Mouse (Mus musculus) WW6 (cell line): ENCODE results near the gene Chrne.
"Not testable (repeated sequence)": the region's sequence is repeated elsewhere in the genome, so short reads cannot be mapped to it uniquely, and the experiment has no call there.

Experiments used
- DNase-seq: peaks from one replicate; pipeline ENCODE4 v3.0.0-alpha.2; 2013; ENCODE audit warnings: low read depth, low spot score

The Chrne gene

DNA sequence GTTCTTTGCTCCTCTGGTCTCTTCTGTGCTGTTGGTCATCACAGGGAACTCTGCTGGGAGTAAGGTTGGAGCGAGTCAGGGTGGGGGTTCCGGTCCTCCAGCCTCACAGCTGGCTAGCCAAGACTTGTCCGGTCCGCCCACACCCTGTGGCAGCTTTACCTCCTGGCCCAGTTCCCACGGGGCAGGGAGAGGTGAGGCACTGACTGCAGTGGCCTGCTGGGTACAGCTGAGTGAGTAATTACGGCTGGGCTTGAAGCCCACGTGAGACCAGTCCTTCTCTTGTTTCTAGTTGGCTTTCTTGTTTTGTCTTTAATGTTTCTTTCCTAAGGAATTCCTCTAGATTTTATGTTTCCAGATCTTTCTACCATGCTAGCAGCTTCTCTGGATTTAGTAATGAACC lies 33.6 kb downstream of the Chrne start:
- DNase-seq, result no peak

DNA sequence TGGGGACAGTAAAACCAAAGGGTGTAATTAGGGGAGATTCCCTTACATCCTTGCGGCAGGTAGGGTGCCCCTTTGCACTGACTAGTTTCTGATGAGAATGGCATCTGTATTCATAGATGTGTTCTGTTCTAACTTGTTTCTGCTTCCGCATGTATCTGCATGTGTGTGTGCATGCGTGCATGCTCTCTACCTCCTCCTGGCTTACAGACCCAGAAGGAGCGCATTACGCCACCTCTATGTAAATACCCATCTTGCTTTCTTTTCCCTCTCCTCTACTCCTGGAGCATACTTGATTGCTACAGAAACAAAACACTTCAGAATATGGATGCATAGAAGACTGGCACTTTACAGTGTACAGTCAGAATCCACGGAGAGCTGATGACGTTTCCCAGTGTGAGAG lies 35.2 kb downstream of the Chrne start:
- no peak for DNase-seq

DNA sequence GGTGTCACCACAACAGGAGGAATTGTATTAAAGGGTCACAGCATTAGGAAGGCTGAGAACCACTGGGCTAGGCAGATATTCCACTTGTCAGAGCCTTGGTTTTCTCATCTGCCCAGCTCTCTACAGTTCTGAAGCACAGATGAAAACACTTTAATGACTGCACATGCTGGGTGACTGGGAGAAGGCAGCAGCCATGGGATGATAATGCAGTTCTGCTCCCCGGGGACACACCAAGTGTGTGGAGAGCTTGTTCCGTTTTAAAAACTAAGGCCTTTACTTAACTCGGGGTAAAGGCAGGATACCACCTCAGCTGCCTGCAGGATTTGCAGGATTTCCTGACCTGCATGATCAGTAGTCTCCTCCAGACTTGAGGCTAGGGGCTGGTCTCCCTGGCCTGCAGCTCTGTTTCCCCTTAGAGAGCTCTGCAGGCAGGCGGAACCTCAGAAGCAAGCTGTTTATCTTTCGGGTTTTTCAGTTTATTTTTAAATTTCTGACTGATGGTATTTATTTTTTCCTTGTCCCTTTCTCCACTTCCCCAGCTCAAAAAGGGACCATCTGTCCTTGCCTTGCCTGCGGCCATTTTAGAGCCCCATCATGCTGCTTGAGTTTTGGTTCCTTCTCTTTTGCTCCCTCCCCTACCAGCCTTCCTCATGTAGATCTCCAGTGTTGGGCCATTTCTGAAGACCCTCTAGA lies 35.8 kb downstream of the Chrne start:
- DNase-seq, result no peak

DNA sequence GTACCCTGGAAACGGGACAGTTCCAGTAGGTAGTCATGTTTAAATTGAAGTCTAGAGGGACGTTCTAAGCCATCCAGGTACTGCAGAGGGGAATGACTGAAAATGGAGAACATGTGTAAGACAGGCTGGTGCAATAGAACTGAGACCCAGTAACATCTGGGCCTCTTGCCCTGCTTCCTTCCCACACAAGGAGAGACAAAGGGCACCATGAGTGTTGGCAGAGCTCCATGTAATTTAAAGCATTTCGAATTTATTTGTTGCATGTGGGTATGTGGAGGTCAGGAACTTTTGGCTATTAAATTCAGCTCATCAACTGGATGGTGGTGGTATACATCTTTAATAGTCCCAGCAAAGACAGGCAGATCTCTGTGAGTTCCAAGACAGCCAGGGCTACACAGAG lies 36.8 kb downstream of the Chrne start:
- DNase-seq, result no peak

DNA sequence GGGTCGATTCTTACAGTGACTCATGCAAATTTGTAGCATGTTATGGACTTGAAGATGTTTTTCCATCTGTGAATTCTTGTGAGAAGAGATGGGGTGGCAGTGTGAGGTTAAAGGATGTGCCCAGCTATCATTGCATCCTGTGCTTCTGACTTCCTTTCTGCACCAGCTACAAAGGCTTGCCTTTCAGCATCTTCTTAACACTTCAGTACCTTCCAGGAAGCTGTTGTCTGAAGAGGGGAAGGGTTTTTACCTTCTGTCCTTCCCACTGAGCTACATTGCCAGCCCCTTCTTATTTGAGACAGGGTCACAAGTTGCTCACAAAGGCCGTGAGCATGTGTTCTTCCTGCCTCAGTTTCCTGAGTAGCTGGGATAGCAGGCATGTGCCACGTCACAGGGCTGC lies 38.1 kb downstream of the Chrne start:
- DNase-seq, result no peak

DNA sequence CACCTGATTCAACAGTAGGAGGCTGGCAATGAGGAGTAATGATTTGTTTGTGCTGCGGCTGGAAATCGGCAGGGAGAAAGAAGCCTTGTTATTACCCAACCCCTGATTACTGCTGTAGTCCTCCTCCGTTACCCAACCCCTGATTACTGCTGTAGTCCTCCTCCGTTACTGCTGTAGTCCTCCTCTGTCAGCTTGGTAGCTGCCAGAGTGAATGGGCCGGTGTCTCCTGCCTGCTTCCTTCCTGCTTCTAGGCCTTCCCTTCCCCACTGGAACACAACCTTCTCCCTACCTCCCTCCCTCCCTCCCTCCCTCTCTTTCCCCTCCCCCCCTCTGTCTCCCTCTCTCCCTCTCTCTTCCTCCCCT lies 38.7 kb downstream of the Chrne start:
- no peak for DNase-seq

DNA sequence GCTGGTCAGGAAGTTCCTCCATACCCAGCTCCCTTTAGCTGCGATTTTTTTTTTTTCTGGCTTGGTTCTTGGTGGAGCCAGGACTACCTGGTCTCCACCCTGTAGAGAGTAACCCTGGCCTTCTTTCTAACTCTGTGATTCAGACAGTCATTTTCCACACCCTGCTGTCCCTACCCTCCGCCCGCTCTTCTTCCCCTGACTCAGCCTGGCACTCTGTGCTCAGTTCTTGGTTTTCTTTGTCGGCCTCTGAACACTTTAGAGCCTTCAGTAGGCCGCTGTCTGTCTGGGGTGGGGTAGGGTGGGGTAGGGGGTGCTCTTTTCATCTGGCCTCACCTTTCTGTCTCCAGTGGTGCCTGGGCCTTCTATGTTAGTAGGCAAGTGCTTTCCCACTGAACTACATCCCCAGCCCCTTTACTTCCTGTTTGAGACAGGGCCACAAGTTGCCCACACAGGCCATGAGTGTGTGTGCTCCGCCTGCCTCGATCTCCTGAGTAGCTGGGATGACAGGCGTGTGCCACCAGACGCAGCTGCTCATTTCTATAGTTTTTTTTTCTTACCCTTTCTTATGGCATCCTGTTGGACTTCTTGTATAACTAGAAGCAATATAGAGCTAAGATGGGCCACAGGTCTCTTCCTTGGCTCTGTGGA lies 39.2 kb downstream of the Chrne start:
- no peak for DNase-seq

DNA sequence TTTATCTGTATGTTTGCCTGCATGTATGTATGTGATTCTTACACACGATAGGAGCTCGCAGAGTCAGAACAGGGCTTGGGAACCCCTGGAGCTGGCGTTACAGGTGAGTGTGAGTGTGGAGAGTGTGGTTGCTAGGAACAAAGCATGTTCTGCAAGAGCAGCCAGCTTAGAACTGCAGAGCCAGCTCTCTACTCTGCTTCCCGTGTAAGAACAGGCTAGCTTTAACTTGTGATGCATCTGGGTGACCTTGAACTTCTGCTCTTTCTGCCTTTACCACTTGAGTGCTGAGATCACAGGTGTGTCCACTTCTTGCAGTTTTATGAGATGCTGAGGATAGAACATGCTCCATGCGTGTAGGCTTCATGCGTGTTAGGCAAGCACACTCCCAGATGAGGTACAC lies 40.1 kb downstream of the Chrne start:
- no peak for DNase-seq

DNA sequence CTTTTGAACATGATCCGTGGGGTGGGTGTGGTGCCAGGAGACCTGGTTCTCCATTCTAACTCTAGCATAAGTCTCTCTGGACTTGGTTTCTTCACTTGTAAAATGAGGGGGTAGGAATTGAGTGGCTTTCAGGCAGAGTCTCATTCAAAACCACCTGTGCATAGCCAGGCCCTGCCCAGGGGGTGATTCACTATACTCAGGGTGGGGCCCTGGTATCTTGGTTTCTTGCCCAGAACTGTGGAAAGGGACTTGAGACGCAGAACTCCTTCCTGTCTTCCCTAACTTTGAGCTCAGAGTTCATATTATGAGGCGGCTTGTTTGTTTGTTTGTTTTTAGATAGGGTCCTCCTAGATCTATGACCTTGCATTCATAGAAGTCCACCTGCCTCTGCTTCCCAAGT lies 41.8 kb downstream of the Chrne start:
- no peak for DNase-seq

DNA sequence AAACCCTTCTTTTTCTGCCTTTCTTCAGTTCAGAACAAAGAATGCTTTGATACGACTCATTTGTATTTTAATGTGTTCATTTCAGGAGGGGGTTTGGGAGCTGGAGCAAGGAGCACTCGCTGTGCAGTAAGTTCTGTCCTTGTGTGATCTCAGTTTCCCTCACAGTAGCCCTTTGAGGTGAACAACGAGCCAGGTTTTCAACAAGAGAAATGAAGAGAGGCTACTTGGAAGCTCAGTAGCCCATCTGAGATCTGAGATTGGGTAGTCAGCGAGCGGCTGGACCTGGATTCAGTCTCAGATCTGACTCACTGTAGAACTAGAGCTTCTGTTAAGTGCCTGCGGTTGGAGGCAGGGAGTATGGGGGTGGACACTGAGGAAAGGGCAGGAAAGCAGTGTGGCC lies 45.1 kb downstream of the Chrne start:
- DNase-seq, result no peak

DNA sequence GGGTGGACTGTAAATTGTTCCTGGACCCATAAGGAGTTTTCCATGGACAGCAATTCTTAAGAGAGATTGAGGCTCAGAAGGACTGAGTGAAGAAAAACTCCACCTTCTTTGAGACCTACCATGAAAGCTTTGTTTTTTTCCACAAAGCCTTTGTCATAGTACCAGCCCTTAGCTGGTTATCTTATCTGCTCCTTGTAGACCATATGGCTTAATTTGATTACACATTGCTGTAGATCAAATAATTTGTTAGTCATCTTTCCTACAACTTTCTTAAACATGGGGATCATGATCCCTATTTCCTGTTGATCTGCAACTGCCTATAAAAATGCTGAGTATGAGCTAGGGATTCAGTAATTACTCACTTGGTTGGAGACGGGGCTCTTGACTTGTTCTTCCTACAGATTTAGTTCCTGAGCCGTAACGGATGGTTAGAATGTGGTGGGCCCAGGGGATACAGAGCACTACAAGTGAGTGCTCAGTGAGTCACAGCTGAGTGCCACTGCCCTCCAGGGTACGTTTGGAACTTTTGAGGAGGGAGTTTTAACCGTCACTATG lies 46.6 kb downstream of the Chrne start:
- no peak for DNase-seq

DNA sequence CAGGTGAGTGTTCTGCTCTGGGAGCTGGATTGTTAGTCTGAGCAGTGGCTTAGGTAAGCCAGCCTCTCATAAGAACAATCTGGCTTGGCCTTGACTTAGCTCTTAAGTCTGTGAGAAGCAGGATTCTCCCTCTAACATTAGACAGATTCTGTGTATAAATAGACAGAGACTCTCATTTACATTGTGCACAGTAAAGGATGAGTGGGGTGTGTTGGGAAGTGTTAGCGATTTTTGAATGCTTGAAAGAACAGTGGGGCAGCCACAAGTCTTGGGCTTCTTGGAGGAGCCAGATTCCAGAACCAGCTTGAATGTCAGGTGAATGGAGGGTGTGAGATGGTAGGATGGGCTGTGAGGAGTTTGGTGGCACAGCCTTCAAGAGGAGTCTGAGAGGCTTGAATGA lies 47.4 kb downstream of the Chrne start:
- no peak for DNase-seq

DNA sequence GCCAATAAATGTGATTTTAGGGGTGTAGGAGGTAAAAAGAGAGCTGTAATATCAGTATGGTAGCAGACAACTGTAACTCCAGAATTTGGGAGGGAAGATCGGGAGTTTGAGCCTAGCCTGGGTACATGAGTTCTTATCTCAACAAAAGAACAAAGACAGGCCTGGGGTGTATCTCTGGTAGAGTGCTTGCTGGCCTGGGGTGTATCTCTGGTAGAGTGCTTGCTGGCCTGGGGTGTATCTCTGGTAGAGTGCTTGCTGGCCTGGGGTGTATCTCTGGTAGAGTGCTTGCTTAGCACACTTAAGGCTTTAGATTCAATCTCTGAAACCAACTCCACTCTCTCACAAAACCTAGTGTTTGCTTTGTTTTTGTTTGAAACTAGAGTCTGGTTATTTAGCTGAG lies 48.4 kb downstream of the Chrne start:
- DNase-seq, result not testable (repeated sequence)

DNA sequence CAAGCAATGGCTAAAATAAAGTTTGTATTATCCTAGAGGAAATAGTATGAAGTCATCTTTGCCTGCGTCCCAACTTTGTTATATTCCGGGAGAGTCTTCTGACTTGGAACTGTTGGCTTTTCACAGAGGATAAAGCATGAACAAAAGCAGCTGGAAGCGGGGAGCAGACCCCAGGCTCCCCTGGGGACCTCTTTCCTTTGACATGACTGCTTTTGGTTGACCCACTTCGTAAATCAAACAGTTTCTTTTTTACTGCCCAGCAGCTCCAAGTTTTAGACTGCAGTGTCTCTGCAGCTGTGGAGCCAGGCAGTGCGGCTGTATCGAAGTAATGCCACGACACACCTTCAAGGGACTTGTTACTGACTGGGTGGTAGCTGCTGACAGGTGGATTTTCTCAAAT lies 52.4 kb downstream of the Chrne start:
- no peak for DNase-seq
